Mouse (Mus musculus): ENCODE results near the gene Lipn. TPM values are rescaled to one million over a fixed set of nuclear protein-coding genes. Genes with fewer than 3 reads are reported as not detected.
A peak's percentile ranks its signal among the peaks of the same experiment; 100 is the strongest.

Lipn gene
- polyA plus RNA-seq, 1 experiment: not detected

- Histone ChIP-seq H3K36me3 (ENCODE audit: control insufficient read depth, insufficient read depth) (no peaks in the 10 kb centered on the region), H3K4me2 (ENCODE audit: low read depth) (peak overlapping the region; percentile 65), H3K27me3 (ENCODE audit: control insufficient read depth, insufficient read depth, insufficient read length) (no peaks in the 10 kb centered on the region), H3K79me2 (ENCODE audit: control insufficient read depth, insufficient read depth) (no peaks in the 10 kb centered on the region), H3K4me3 (no peak overlapping the region), H3ac (ENCODE audit: control insufficient read depth, insufficient read length) (no peak overlapping the region)
- TF ChIP-seq POLR2AphosphoS2 (IDR thresholded peaks at IDR 0.05; ENCODE audit: insufficient read length, low read depth): no peak
- TF ChIP-seq POLR2A (IDR thresholded peaks at IDR 0.05; ENCODE audit: insufficient read length, low read depth): no peak
- TF ChIP-seq TCF3 (IDR thresholded peaks at IDR 0.05; ENCODE audit: insufficient read length, low read depth): no peak
- no peak for TF ChIP-seq MYOG (IDR thresholded peaks at IDR 0.05; ENCODE audit: control insufficient read depth in 1 of 3, insufficient read depth in 1 of 3, insufficient read length in 2 of 3, low read depth in 2 of 3)
- no peak for TF ChIP-seq USF1 (IDR thresholded peaks at IDR 0.05; ENCODE audit: low read depth)
- TF ChIP-seq MAX (IDR thresholded peaks at IDR 0.05; ENCODE audit: low read depth): no peak
- no peak for TF ChIP-seq REST (IDR thresholded peaks at IDR 0.05; ENCODE audit: insufficient read depth, insufficient read length)
- no peak for TF ChIP-seq SRF (IDR thresholded peaks at IDR 0.05; ENCODE audit: control insufficient read depth, insufficient read length, low read depth)
- TF ChIP-seq TCF12 (IDR thresholded peaks at IDR 0.05; ENCODE audit: insufficient read depth, poor library complexity, severe bottlenecking): no peak
- no peak for TF ChIP-seq CEBPB (IDR thresholded peaks at IDR 0.05; ENCODE audit: insufficient read depth, poor library complexity, severe bottlenecking)
- no peak for TF ChIP-seq E2F4 (IDR thresholded peaks at IDR 0.05; ENCODE audit: insufficient read depth)
- TF ChIP-seq MYOD1 (IDR thresholded peaks at IDR 0.05; ENCODE audit: control insufficient read depth in 1 of 3, insufficient read length in 2 of 3, low read depth in 2 of 3): no peak
Observed at GRCm38 (mm10) chr19:34119653-34120052, 52.5 kb downstream of the Lipn start.

- Histone ChIP-seq H3K36me3 (ENCODE audit: control insufficient read depth, insufficient read depth) (no peaks in the 10 kb centered on the region), H3K4me3 (no peak overlapping the region), H3K79me2 (ENCODE audit: control insufficient read depth, insufficient read depth) (no peaks in the 10 kb centered on the region), H3K27me3 (ENCODE audit: control insufficient read depth, insufficient read depth, insufficient read length) (no peaks in the 10 kb centered on the region), H3K4me2 (ENCODE audit: low read depth) (peak overlapping the region; percentile 65), H3ac (ENCODE audit: control insufficient read depth, insufficient read length) (no peak overlapping the region)
- TF ChIP-seq POLR2A (IDR thresholded peaks at IDR 0.05; ENCODE audit: insufficient read length, low read depth) (no peak), SRF (IDR thresholded peaks at IDR 0.05; ENCODE audit: control insufficient read depth, insufficient read length, low read depth) (peak; percentile 80), MYOD1 (IDR thresholded peaks at IDR 0.05; ENCODE audit: control insufficient read depth in 1 of 3, insufficient read length in 2 of 3, low read depth in 2 of 3) (peak in 2 of 3 experiments; percentile 5 to 41), TCF12 (IDR thresholded peaks at IDR 0.05; ENCODE audit: insufficient read depth, poor library complexity, severe bottlenecking) (no peak), CEBPB (IDR thresholded peaks at IDR 0.05; ENCODE audit: insufficient read depth, poor library complexity, severe bottlenecking) (peak; percentile 45; the same call in 1 of the 2 replicates), POLR2AphosphoS2 (IDR thresholded peaks at IDR 0.05; ENCODE audit: insufficient read length, low read depth) (no peak), REST (IDR thresholded peaks at IDR 0.05; ENCODE audit: insufficient read depth, insufficient read length) (no peak), TCF3 (IDR thresholded peaks at IDR 0.05; ENCODE audit: insufficient read length, low read depth) (no peak)
Observed at GRCm38 (mm10) chr19:34120107-34120731, 53.1 kb downstream of the Lipn start.

Other genes with a start within 250 kb of the Lipn start
- not detected for gene Lipf, start 106.2 kb upstream of the Lipn start, polyA plus RNA-seq (2012; fragmentation: generic; extraction: Trizol)
- not detected for gene Lipk, start 59.1 kb upstream of the Lipn start, polyA plus RNA-seq (2012; fragmentation: generic; extraction: Trizol)
- gene Lipm, start 33.6 kb downstream of the Lipn start, polyA plus RNA-seq (2012; fragmentation: generic; extraction: Trizol): not detected
- gene Ankrd22, start 98.7 kb downstream of the Lipn start, polyA plus RNA-seq (2012; fragmentation: generic; extraction: Trizol): 0.06 TPM
- 26.9 TPM for gene Stambpl1, start 124.9 kb downstream of the Lipn start, polyA plus RNA-seq (2012; fragmentation: generic; extraction: Trizol)
- 2,495 TPM for gene Acta2, start 188.2 kb downstream of the Lipn start, polyA plus RNA-seq (2012; fragmentation: generic; extraction: Trizol)
- gene Fas, start 223.3 kb downstream of the Lipn start, polyA plus RNA-seq (2012; fragmentation: generic; extraction: Trizol): 2.8 TPM